Mouse (Mus musculus): ENCODE data around the gene Trpm7.
A peak's percentile ranks its signal among the peaks of the same experiment; 100 is the strongest.
"Not testable (repeated sequence)": the region's sequence is repeated elsewhere in the genome, so short reads cannot be mapped to it uniquely, and the experiment has no call there.

Gene Trpm7

DNA sequence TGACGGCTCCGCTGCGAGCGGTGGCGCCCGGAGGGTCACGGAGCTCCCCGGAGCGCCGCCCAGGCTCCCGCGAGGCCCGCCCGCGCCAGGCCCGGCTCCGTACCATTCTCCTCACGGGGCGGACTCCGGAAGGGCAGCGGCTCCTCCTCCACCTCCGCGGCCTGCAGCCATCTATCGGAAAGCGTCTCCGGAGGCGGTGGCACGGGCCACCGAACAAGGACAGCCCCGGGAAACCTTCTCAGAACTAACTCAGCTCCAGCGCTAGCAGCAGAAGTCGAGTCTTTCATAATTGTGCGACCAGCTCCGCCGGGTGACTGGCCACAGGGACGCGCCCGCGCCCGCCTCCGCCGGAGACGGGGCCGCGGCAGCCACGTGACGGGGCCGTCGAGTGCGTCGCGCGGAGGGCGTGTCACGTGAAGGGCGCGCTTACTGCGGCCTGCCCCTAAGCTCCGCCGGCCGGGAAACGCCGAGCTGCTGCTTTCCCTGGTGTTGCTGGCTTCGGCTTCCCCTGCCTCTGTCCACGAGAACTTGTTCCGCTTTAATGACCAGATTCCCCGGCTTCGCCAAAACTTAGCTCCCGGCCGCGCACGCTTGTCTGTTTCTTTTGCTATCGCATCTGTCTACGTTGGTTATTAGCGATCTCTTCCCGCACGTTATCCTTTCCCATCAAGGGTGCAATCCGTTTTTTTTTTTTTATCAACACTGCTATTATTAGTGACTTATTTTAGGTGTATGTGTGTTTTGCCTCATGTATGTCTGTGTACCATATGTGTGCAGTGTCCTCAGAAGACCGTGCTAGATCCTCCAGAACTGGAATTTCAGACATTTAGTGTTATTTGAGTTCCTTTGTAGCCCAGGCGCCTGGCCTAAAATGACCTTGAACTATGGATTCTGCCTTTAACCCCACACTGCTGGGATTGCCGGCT lies at the start of gene Trpm7:
Trpm7 (minus strand) TSS at position 360 of the 926 bp plus-strand sequence.
- peak; percentile 92 for ATAC-seq (ENCODE audit: low TSS enrichment)

DNA sequence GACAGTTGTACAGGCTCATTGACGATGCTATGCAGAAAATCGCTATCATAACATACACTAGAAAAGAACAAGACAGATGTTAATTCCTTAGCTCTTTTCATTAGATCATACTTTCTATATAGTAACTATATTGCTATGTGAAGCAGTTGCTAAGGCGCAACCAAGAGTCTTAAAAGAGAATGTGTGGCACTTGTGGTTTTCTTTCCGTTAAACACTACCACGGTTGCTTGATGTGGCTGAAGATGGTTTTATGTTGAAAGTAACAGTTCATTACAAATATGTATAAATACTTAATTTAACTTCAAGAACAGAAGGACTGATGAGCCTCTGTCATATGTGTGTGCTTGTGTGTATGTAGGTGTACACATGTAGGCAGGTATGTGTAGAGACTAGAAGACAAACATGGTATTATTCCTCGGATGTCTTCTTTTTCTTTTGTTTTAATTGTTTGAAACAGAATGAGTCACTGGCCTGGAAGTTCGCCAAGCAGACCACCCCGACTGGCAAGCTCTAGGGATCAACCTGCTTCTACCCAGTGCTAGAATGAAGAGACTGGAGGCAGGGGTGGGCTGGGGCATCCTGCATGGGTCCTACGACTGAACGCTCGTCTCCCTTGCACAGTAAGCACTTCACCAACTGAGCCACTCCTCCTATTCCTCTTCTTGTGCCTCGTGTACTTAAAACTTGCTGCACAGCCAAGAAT lies 44.5 kb upstream of the Trpm7 start:
- no peak for ATAC-seq (ENCODE audit: low TSS enrichment)

DNA sequence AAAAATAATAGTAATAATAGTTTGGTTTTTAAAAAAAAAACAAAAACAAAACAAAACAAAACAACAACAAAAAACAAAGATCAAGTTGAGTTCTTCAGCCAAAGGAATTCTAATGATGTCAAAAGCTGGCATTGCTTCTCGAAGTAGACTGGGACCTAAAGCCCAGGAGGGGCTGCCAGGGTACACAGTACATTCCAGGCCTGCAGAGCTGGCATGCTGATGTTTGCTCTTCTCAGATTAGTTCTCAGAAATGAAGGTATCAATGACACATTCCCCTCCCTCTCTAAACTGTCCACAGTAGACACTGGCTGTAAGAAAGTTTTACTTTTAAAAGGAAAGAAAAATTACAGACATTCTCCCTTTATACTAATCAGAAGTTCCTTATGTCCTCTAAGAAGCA lies 40.2 kb upstream of the Trpm7 start:
- no peak for ATAC-seq (ENCODE audit: low TSS enrichment)

DNA sequence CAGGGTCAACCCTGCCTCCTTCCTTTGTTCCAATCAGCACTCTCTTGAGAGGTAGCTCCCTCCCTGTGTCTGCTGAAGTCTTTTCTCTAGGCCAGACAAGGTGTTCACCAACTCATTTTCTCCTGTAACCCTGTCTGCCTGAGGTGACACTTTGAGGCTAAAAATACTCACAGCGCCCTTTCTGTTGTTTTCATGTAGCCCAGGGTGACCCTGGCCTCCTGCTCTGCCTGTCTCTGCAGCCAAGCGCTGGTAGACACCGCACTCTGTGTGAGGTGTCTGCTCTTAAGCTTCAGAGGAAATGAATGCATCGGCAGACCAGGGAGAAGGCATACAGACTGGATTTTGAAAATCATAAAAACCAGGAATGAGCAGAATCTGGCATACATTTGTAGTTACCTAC lies 38.1 kb upstream of the Trpm7 start:
- no peak for ATAC-seq (ENCODE audit: low TSS enrichment)

DNA sequence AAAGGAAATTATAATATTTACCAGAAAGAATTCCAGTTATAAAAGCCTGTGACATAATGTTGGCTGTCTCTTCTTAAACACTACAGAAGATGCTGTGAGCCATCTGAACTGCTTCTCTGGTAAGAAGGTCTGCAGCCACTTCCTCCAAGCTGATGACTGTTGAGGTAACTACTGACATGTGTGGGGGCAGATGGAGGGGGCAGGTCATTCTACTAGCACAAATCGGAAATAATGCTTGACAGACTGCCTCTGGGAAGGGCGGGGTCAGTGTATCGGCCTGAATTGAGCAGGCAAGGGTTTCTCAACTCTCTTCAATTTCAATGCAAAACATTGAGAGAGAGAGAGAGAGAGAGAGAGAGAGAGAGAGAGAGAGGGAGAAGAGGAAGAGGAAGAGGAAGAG lies 28.1 kb upstream of the Trpm7 start:
- no peak for ATAC-seq (ENCODE audit: low TSS enrichment)

DNA sequence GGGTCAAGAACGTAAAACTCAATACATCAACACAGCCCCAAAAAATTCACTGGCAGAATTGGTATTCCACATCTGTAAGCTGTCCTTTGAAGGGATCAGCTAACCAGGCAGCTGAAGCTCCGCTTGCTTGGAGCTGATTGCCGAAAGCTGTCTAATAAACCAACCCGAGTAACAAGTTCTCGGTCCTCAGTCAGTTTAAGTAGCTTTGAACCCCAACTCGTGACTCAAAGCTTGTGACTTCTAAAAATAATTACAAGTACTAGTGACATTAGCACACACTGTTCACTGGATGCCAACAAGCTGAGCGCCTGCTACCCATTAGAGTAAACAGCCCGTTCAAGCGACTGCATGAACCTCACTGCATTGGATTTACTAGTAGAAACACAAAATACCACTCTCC lies 21.5 kb upstream of the Trpm7 start:
- no peak for ATAC-seq (ENCODE audit: low TSS enrichment)

DNA sequence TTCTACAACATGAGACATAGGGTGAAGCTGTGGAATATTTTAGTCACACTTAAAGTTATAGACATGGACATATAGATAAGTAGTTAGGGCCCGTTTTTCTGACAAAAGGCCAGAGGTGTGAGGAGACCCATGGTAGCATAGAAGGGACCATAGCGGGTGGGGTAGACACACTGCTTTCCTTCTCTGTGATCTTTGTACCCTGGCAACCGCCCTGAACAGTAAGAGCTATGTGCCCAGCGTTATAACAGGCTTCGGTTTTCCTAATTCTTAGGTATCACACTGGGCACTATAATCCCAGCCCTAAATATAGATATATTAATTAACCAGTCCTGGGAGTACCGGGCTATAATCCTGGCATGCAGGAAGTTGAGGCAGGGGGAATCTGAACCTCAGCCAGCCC lies 20.9 kb upstream of the Trpm7 start:
- no peak for ATAC-seq (ENCODE audit: low TSS enrichment)

- no peak for ATAC-seq (ENCODE audit: low TSS enrichment)
Measured at GRCm38 (mm10) chr2:126894245-126894644, 18.2 kb upstream of the Trpm7 start.

DNA sequence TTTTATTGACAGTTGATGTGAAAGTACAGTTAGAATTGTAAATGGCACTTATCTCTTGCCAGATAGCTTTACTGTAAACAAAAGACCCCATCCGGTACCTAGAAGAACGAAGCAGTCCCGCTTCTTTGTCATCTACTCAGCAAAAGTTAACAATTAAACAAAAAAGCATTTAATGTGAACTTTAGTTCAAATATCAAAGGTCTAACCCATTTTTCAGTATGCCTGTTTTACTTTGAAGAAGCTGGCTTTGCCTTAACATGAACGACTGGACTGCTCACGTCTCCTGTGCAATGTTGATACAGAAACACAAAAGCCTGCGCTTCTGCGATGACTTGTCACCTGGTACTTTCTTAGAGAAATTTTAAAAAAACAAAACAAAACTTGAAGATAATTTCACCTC lies 16.3 kb upstream of the Trpm7 start:
- ATAC-seq (ENCODE audit: low TSS enrichment): no peak

GRCm38 (mm10) chr2:126891743-126892142 lies 15.7 kb upstream of the Trpm7 start:
- no peak for ATAC-seq (ENCODE audit: low TSS enrichment)

DNA sequence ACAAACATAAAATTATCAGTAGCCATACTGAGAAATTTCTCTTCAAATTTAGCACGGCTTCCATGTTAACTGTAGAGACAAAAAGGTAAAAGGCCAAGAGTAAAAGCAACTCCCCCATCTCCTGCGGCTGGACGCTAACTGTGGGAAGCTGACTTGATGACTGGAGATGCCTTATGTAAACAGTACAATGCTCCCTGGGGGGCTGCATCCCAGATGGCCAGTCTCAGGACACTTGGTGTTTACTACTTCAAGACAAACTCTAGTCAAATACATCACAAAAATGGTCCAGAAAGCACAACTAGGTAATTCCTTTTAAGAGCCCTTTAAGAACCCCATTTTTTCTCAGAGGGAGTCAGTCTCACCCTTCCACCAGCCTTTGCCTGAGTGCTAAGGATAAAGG lies 11.1 kb upstream of the Trpm7 start:
- ATAC-seq (ENCODE audit: low TSS enrichment): no peak

GRCm38 (mm10) chr2:126885871-126886270 lies 9.8 kb upstream of the Trpm7 start:
- ATAC-seq (ENCODE audit: low TSS enrichment): no peak

DNA sequence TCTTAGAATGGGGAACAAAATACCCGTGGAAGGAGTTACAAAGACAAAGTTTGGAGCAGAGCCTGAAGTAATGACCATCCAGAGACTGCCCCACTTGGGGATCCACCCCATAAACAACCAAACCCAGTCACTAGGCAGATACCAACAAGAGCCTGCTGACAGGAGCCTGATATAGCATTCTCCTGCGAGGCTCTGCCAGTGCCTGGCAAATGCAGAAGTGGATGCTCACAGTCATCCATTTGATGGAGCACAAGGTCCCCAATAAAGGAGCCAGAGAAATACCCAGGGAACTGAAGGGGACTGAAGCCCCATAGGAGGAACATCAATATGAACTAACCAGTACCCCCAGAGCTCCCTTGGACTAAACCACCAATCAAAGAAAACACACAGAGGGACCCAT lies 6.7 kb upstream of the Trpm7 start:
- ATAC-seq (ENCODE audit: low TSS enrichment): not testable (repeated sequence)

DNA sequence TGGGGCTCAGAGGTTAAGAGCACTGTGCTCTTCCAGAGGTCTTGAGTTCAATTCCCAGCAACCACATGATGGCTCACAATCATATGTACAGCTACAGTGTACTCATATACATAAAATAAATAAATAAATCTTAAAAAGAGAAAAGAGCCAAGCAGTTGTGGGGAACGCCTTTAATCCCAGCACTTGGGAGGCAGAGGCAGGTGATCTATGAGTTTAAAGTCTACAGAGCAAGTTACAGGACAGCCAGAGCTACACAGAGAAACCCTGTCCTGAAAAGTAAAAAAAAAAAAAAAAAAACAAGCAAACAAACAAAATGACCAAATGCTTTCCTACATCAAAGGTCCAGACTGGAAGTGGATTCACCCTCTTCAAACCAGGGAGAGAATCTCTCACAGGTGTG lies 2.0 kb upstream of the Trpm7 start:
- no peak for ATAC-seq (ENCODE audit: low TSS enrichment)

DNA sequence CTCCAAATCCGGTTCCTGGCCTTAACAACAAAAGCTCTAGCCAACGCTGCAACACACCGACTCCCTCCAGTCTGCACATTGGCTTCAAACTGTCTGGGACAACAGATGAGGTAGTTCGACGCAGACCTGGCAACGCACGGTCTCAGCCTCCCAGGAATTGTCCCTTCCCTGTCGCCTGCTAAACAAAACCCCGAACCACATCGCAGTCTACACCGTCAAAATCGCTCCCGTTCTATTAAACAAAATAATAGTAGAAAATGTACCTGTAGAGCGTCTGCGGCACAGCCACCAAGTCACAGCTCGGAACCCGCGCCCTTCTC lies 554 bp downstream of the Trpm7 start:
- ATAC-seq (ENCODE audit: low TSS enrichment): peak; percentile 61

GRCm38 (mm10) chr2:126874809-126875515 lies 1.1 kb downstream of the Trpm7 start:
- no peak for ATAC-seq (ENCODE audit: low TSS enrichment)

DNA sequence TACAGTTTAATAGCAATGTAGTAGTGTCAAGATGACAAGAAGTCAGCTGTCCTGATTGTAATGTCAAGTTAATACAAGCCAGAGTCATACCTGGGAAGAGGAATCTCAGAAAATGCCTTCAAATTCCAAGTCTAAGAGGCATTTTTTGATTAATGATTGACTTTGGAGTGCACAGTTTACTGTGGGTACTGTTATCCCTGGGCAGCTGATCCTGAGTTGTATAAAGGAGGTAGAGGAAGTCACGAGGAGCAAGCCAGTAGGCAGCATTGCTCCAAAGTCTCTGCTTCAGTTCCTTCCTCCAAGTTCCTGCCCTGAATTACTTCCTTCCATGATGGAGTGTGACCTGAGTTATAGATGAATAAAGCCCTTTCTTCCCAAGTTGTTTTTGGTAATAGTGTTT lies 9.7 kb downstream of the Trpm7 start:
- no peak for ATAC-seq (ENCODE audit: low TSS enrichment)

- no peak for ATAC-seq (ENCODE audit: low TSS enrichment)
Measured at GRCm38 (mm10) chr2:126865501-126866199, 10.4 kb downstream of the Trpm7 start.

DNA sequence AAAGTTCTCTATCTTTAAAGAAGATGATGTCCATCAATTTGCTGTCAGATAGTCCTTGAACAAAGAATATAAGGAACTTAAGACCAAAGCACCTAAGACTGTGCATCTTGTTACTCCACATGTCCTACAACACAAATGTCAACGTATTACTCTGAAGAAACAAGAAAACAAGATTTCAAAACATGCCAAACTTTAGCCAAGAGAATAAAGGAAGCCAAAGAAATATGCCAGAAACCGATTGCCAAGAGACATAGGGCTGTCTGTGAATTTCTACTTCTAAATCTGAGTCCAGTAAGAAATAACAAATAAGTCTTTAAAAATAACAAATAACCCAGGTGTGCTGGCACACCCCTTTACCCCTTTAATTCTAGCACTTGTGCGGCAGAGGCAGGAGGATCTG lies 11.0 kb downstream of the Trpm7 start:
- no peak for ATAC-seq (ENCODE audit: low TSS enrichment)

GRCm38 (mm10) chr2:126844751-126845150 lies 31.3 kb downstream of the Trpm7 start:
- ATAC-seq (ENCODE audit: low TSS enrichment): no peak

- ATAC-seq (ENCODE audit: low TSS enrichment): no peak
Measured at GRCm38 (mm10) chr2:126838848-126839247, 37.2 kb downstream of the Trpm7 start.

DNA sequence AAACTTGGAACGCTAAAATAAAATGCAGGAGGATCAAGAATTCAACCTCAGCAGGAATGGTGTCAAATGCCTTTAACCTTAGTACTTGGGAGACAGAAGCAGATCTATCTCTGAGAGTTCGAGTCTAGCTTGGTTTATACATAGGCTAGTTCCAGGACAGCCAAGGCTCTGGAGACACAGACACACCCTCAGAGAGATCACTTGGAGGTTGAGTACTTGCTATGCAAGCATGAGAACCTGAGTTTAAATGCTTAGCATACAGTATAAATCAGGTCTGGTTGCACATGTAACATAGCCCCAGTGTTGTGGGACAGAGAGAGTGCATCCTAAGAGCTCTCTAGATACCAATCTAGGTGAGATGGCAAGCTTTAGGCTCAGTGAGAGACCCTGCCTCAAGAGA lies 58.6 kb downstream of the Trpm7 start:
- no peak for ATAC-seq (ENCODE audit: low TSS enrichment)

Data from frontal cortex, adult (tissue).